Comparison of ENCODE assay signal across 9 mouse cellular contexts in the genomic region with DNA sequence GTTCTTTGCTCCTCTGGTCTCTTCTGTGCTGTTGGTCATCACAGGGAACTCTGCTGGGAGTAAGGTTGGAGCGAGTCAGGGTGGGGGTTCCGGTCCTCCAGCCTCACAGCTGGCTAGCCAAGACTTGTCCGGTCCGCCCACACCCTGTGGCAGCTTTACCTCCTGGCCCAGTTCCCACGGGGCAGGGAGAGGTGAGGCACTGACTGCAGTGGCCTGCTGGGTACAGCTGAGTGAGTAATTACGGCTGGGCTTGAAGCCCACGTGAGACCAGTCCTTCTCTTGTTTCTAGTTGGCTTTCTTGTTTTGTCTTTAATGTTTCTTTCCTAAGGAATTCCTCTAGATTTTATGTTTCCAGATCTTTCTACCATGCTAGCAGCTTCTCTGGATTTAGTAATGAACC. TPM values are rescaled to one million over a fixed set of nuclear protein-coding genes. Genes with fewer than 3 reads are reported as not detected.
DNase-seq lines count a peak whose midpoint lies in the region; ATAC-seq and TF ChIP-seq lines count a peak whose summit lies in the region.
"Had no signal": no experiment of that assay in that cellular context is flagged by ENCODE, and none has a peak within 500 bp of the region (broad histone marks: within the 10 kb centered on the region; RNA-seq: fewer than 3 reads in every experiment).

No protein-coding gene starts in this region.

- no peaks in the 10 kb centered on the region for H3K36me3 ChIP-seq in heart, embryonic 12.5 days

- DNase-seq in layer of hippocampus, adult 2 months (ENCODE audit: low spot score in 2 of 2), result no peak
- no peak for DNase-seq in layer of hippocampus, adult 18-20 months (ENCODE audit: low spot score in 2 of 2)
- peak; percentile 52 to 77 for DNase-seq in cerebellum, postnatal 25 days
- peak; percentile 88 for DNase-seq in kidney, postnatal 14 days
- DNase-seq in thymus, postnatal 4 days, result no peak
- no peak for DNase-seq in thymus, postnatal 25 days

- H3K4me3 ChIP-seq in layer of hippocampus, adult 2 months, result no peak overlapping the region; the same call in 1 of the 2 replicates
- H3K4me3 ChIP-seq in heart, embryonic 12.5 days, result no peak overlapping the region
- H3K4me3 ChIP-seq in olfactory bulb, adult 2 months (ENCODE audit: insufficient read depth, low read depth, low read length), result no peak overlapping the region

- no peak for TF ChIP-seq POLR2A in olfactory bulb, adult 2 months (IDR thresholded peaks at IDR 0.05; ENCODE audit: insufficient read depth, low read depth, low read length)

- peaks cover 28% of the 10 kb centered on the region for H3K4me1 ChIP-seq in heart, embryonic 12.5 days (replicated peaks)
- H3K4me1 ChIP-seq in olfactory bulb, adult 2 months (ENCODE audit: control insufficient read depth, insufficient read depth, low read length), result peaks cover 19% of the 10 kb centered on the region

- no peaks in the 10 kb centered on the region for H3K27me3 ChIP-seq in heart, embryonic 12.5 days (replicated peaks)

- H3K27ac ChIP-seq in layer of hippocampus, adult 2 months, result peak overlapping the region; percentile 90
- 0 out of 2 replicates have a peak overlapping the region, but pooled peaks have one; percentile 2 for H3K27ac ChIP-seq in heart, embryonic 12.5 days (ENCODE audit: poor library complexity, severe bottlenecking)
- peak overlapping the region; percentile 54; the same call in 1 of the 2 replicates for H3K27ac ChIP-seq in olfactory bulb, adult 2 months (ENCODE audit: insufficient read depth, low read depth, low read length)

- no peak overlapping the region for H3K4me2 ChIP-seq in heart, embryonic 12.5 days

- no peak for ATAC-seq in heart, embryonic 12.5 days (ENCODE audit: insufficient number of reproducible peaks, low FRiP score)

- TF ChIP-seq CTCF in layer of hippocampus, adult 2 months (conservative IDR thresholded peaks at IDR 0.05), result no peak
- TF ChIP-seq CTCF in olfactory bulb, adult 2 months (IDR thresholded peaks at IDR 0.05; ENCODE audit: insufficient read depth, low read depth, low read length), result no peak

- H3K9me3 ChIP-seq in heart, embryonic 12.5 days (replicated peaks), result no peaks in the 10 kb centered on the region

- 59% methylated on average over 7 of the region's 7 CpGs for WGBS in heart, embryonic 12.5 days
- WGBS in olfactory bulb, adult 2 months, result 27% methylated on average over 7 of the region's 7 CpGs

- no peak overlapping the region for H3K9ac ChIP-seq in heart, embryonic 12.5 days

RNA-seq across cellular contexts. Expression of a gene that starts 22.8 kb away (rescaled TPM):
- total RNA-seq in layer of hippocampus, adult 2 months (2021), result 100 to 1,000 TPM; 505 to 510 TPM
- 100 to 1,000 TPM; 477 to 515 TPM for total RNA-seq in layer of hippocampus, adult 18-20 months (2021)
- 13.7 and 14.8 TPM in 2 replicates for polyA plus RNA-seq in heart, embryonic 12.5 days (2016; fragmentation: Nextera tagmentation; extraction: Ambion mirVana)
- 190 TPM in 1 of 2 replicates, not detected in the other for polyA plus RNA-seq in olfactory bulb, adult 2 months (2012; ENCODE audit: insufficient read depth, insufficient read length, low replicate concordance, missing spikeins)

RNA-seq across cellular contexts. Expression of a gene that starts 30.2 kb away (rescaled TPM):
- total RNA-seq in layer of hippocampus, adult 2 months (2021), result under 1 TPM; 0.47 to 0.72 TPM
- under 1 TPM; 0.58 to 0.77 TPM for total RNA-seq in layer of hippocampus, adult 18-20 months (2021)
- not detected in 2 replicates for polyA plus RNA-seq in heart, embryonic 12.5 days (2016; fragmentation: Nextera tagmentation; extraction: Ambion mirVana)
- not detected in 2 replicates for polyA plus RNA-seq in olfactory bulb, adult 2 months (2012; ENCODE audit: insufficient read depth, insufficient read length, low replicate concordance, missing spikeins)

RNA-seq across cellular contexts. Expression of a gene that starts 33.6 kb away (rescaled TPM):
- total RNA-seq in layer of hippocampus, adult 2 months (2021), result not detected
- not detected for total RNA-seq in layer of hippocampus, adult 18-20 months (2021)
- polyA plus RNA-seq in heart, embryonic 12.5 days (2016; fragmentation: Nextera tagmentation; extraction: Ambion mirVana), result 0.37 TPM in 1 of 2 replicates, not detected in the other
- polyA plus RNA-seq in olfactory bulb, adult 2 months (2012; ENCODE audit: insufficient read depth, insufficient read length, low replicate concordance, missing spikeins), result not detected in 2 replicates

RNA-seq across cellular contexts. Expression of a gene that starts 45.6 kb away (rescaled TPM):
- total RNA-seq in layer of hippocampus, adult 2 months (2021), result 10 to 100 TPM; 17.7 to 19.2 TPM
- total RNA-seq in layer of hippocampus, adult 18-20 months (2021), result 10 to 100 TPM; 16.7 to 17.8 TPM
- 12.6 TPM in 2 replicates for polyA plus RNA-seq in heart, embryonic 12.5 days (2016; fragmentation: Nextera tagmentation; extraction: Ambion mirVana)
- polyA plus RNA-seq in olfactory bulb, adult 2 months (2012; ENCODE audit: insufficient read depth, insufficient read length, low replicate concordance, missing spikeins), result not detected in 2 replicates

RNA-seq across cellular contexts. Expression of a gene that starts 52.7 kb away (rescaled TPM):
- not detected for total RNA-seq in layer of hippocampus, adult 2 months (2021)
- not detected for total RNA-seq in layer of hippocampus, adult 18-20 months (2021)
- not detected in 2 replicates for polyA plus RNA-seq in heart, embryonic 12.5 days (2016; fragmentation: Nextera tagmentation; extraction: Ambion mirVana)
- not detected in 2 replicates for polyA plus RNA-seq in olfactory bulb, adult 2 months (2012; ENCODE audit: insufficient read depth, insufficient read length, low replicate concordance, missing spikeins)
- total RNA-seq: left cerebral cortex, postnatal 10 days had no signal

Comparison
In these comparisons a context has a peak if more than half of its experiments do, and no peak if none do; other contexts are left out.
1. DNase-seq: peak in cerebellum, postnatal 25 days (2 of 2) and kidney, postnatal 14 days (single experiment); none in layer of hippocampus, adult 2 months (0 of 2), layer of hippocampus, adult 18-20 months (0 of 2), thymus, postnatal 4 days (single experiment) and thymus, postnatal 25 days (single experiment).
2. H3K27ac ChIP-seq: peak in every context shown above with its lines; median percentile 90 in layer of hippocampus, adult 2 months; 54 in olfactory bulb, adult 2 months; 2 in heart, embryonic 12.5 days.